Mouse (Mus musculus): ENCODE measurements around the gene Naaladl1.
A peak's percentile ranks its signal among the peaks of the same experiment; 100 is the strongest.
"Not testable (repeated sequence)": the region's sequence is repeated elsewhere in the genome, so short reads cannot be mapped to it uniquely, and the experiment has no call there.

Gene Naaladl1

DNA sequence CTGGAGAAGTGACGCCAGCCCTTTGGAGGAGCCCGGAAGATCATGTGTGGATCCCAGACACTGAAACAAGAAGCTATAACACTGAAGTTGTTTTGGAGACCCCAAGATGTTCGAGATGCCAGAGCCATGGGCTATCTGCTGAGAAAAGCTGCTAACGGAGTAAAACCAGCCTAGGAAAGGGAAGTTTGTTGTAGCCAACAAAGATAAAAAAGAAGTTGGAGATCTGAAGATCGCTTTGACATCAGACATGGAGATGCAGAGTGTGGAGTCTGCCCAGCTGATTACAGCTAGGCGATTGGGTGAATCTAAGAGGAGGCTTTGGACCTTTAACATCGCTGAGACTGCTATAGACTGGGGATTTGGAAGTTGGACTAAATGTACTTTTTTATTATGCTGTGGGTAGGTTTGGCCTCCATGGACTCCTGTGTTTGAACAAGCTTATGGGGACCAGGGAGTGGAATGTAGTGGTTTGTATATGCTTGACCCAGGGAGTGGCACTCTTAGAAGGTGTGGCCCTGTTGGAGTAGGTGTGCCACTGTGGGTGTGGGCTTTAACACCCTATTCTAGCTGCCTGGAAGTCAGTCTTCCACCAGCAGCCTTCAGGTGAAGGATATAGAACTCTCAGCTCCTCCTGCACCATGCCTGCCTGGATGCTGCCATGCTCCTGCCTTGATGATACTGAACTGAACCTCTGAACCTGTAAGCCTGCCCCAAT, 25.0 kb downstream of the Naaladl1 start:
- DNase-seq (ENCODE audit: low spot score) = not testable (repeated sequence)

GRCm38 (mm10) chr19:6132171-6132827, 26.7 kb downstream of the Naaladl1 start:
- DNase-seq (ENCODE audit: low spot score) = peak; percentile 46

DNA sequence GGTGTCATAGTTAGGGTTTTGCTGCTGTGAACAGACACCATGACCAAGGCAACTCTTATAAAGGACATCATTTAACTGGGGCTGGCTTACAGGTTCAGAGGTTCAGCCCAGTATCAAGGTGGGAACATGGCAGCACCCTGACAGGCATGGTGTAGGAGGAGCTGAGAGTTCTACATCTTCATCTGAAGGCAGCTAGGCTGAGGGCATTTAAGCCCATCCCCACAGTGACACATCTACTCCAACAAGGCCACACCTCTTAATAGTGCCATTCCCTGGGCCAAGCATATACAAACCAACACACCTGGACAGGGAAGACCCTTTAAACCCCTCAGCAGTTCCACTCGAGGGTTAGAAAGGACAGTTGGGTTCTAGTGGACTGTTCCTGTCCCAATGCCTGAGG, 27.6 kb downstream of the Naaladl1 start:
- DNase-seq (ENCODE audit: low spot score) = not testable (repeated sequence)

DNA sequence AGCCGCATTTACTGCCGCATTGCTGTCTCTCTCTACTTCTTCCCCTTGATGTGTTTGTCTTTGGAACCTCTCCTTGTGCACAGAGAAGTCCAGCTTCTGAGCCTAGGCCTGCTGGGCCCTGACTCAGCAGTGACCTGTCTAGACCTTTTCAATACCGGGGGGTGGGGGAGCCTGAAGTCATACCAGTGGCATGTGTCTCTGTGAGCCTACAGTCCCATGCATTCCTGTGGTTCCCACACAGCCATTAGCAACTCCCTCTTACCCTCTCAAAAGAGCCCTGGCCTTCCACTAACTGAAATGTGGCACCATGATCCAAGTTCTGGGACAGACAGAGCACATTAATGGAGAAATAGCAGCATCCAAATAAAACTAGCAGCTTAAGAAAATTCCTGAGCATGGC, 30.8 kb downstream of the Naaladl1 start:
- DNase-seq (ENCODE audit: low spot score) = no peak

DNA sequence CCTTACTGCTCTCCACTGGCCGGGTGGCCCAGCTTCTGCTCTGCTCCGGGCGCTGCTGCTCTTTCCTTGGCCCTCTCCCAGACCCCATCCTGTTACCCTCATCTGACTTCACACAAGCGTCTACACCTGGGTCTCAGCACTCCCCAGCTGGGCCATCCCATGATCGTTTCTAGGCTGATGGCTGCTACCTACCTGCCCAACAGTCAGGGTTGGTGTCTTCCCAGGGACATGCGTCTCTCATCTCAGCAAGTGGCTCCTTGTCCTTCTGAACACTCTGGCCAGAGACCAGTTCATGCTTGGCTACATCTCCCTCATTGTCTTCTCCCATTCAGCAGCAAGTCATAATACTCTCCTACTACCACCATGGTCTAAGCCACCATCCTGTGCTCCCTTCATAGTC, 34.1 kb downstream of the Naaladl1 start:
- no peak for DNase-seq (ENCODE audit: low spot score)

DNA sequence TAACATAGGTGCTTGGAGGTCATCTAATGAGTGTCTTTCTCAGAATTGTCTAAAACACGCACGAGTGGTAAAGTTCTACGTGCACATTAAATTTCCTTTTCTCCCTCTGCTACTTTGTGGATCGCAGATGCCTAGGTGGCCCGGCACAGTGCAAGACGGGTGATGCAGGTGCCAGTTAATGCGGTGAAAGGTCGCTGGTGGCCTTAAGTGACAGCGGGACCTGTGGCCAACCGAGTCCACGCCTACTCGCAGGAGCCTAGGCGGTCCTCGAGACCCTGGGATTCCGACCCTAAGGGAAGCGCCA, 34.7 kb downstream of the Naaladl1 start:
- DNase-seq (ENCODE audit: low spot score) = no peak

GRCm38 (mm10) chr19:6140678-6141393, 35.3 kb downstream of the Naaladl1 start, which contains the start of gene Batf2:
Batf2 (plus strand) TSS chr19:6140983.
- DNase-seq (ENCODE audit: low spot score) = peak; percentile 94

DNA sequence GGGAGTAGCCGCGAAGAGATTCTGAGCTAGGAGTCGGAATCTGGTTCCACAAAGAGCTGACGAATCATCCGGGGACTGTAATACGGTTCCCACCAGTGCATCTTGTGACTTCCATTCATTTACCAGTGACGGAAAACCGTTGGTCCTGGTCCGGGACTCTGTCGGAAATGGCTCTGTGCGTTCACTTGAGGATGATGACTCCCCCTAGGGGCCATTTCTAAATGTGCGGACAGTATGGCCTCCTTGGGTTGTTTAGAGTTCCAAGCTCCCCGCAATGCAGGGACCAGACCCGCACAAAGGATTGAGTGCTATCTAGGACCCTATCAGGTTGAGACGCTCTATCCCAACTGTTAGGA, 35.8 kb downstream of the Naaladl1 start, which contains the start of gene Arl2:
Arl2 (minus strand) TSS at position 155 of the 356 bp plus-strand sequence.
- DNase-seq (ENCODE audit: low spot score) = peak; percentile 73

DNA sequence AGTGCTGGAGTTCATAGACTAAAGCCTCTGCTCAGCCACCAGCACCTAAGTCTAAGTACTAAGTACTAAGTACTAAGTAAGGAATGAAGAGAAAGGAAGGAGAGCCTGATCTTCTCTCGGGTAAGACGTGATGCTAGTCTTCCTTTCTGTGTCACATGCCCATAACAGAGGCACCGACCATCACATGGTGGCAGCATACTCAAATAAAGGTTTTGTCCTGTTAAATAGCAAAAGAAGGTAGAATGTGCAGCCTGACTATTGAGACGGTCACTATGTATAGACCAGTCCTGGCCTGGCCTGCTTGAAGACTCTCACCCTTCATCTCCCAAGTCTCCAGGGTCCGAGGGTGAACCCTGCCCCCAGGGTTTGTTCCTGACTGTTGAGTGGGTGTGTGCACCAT, 39.3 kb downstream of the Naaladl1 start:
- no peak for DNase-seq (ENCODE audit: low spot score)

GRCm38 (mm10) chr19:6155174-6155573, 49.6 kb downstream of the Naaladl1 start:
- no peak for DNase-seq (ENCODE audit: low spot score)

GRCm38 (mm10) chr19:6156372-6156771, 50.8 kb downstream of the Naaladl1 start:
- DNase-seq (ENCODE audit: low spot score) = no peak

- no peak for DNase-seq (ENCODE audit: low spot score)
Observed at GRCm38 (mm10) chr19:6157220-6157619, 51.6 kb downstream of the Naaladl1 start.

GRCm38 (mm10) chr19:6163872-6164547, 58.4 kb downstream of the Naaladl1 start:
- no peak for DNase-seq (ENCODE audit: low spot score)
